Mouse (Mus musculus): ENCODE data around the gene Sult6b2. TPM values are rescaled to one million over a fixed set of nuclear protein-coding genes. Genes with fewer than 3 reads are reported as not detected.

Sult6b2 gene
- polyA plus RNA-seq, 1 experiment from 2014 or later, result 0.14 TPM

- peaks cover 4% of the 10 kb centered on the region; the same call in 1 of the 2 replicates for H3K9me3 ChIP-seq (replicated peaks; ENCODE audit: control insufficient read depth, low read length)
Measured at GRCm38 (mm10) chr6:142741763-142742162, 62.5 kb downstream of the Sult6b2 start.

GRCm38 (mm10) chr6:142738637-142739036 lies 65.7 kb downstream of the Sult6b2 start:
- Histone ChIP-seq H3K27me3 (ENCODE audit: control insufficient read depth, insufficient read depth, low read depth, low read length) (no peaks in the 10 kb centered on the region), H3K4me3 (ENCODE audit: low read depth, low read length) (no peak overlapping the region), H3K36me3 (ENCODE audit: control insufficient read depth, insufficient read depth) (no peaks in the 10 kb centered on the region), H3K27ac (ENCODE audit: low read length) (peak overlapping the region; percentile 27; the same call in 1 of the 2 replicates), H3K4me1 (ENCODE audit: control insufficient read depth, low read depth, low read length) (no peaks in the 10 kb centered on the region), H3K9me3 (replicated peaks; ENCODE audit: control insufficient read depth, low read length) (no peaks in the 10 kb centered on the region), H3K9ac (ENCODE audit: low read depth, low read length) (no peak overlapping the region), H3K4me2 (ENCODE audit: low read depth, low read length) (no peak overlapping the region)
- WGBS (ENCODE audit: insufficient replicate concordance), result 66% methylated on average over 6 of the region's 6 CpGs
- ATAC-seq (ENCODE audit: low read depth), result peak; percentile 43

More at GRCm38 (mm10) chr6:142741763-142742162, 62.5 kb downstream of the Sult6b2 start:
- Histone ChIP-seq H3K4me1 (ENCODE audit: control insufficient read depth, low read depth, low read length) (no peaks in the 10 kb centered on the region), H3K27me3 (ENCODE audit: control insufficient read depth, insufficient read depth, low read depth, low read length) (no peaks in the 10 kb centered on the region), H3K27ac (ENCODE audit: low read length) (no peak overlapping the region), H3K4me3 (ENCODE audit: low read depth, low read length) (no peak overlapping the region), H3K36me3 (ENCODE audit: control insufficient read depth, insufficient read depth) (no peaks in the 10 kb centered on the region), H3K9ac (ENCODE audit: low read depth, low read length) (no peak overlapping the region), H3K4me2 (ENCODE audit: low read depth, low read length) (no peak overlapping the region)
- ATAC-seq (ENCODE audit: low read depth), result no peak
- WGBS (ENCODE audit: insufficient replicate concordance), result 75% methylated on average over 6 of the region's 6 CpGs

- no peak overlapping the region for H3K4me2 ChIP-seq (ENCODE audit: low read depth, low read length)
Measured at GRCm38 (mm10) chr6:142738225-142738624, 66.1 kb downstream of the Sult6b2 start.

GRCm38 (mm10) chr6:142735302-142736005 lies 68.8 kb downstream of the Sult6b2 start:
- no peak overlapping the region for H3K27ac ChIP-seq (ENCODE audit: low read length)
- H3K9ac ChIP-seq (ENCODE audit: low read depth, low read length), result no peak overlapping the region
- ATAC-seq (ENCODE audit: low read depth), result no peak; the same call in 1 of the 2 replicates
- H3K9me3 ChIP-seq (replicated peaks; ENCODE audit: control insufficient read depth, low read length), result no peaks in the 10 kb centered on the region
- no peaks in the 10 kb centered on the region for H3K27me3 ChIP-seq (ENCODE audit: control insufficient read depth, insufficient read depth, low read depth, low read length)
- H3K36me3 ChIP-seq (ENCODE audit: control insufficient read depth, insufficient read depth), result no peaks in the 10 kb centered on the region
- no peaks in the 10 kb centered on the region for H3K4me1 ChIP-seq (ENCODE audit: control insufficient read depth, low read depth, low read length)
- no peak overlapping the region for H3K4me2 ChIP-seq (ENCODE audit: low read depth, low read length)
- no peak overlapping the region for H3K4me3 ChIP-seq (ENCODE audit: low read depth, low read length)
- 44% methylated on average over 8 of the region's 8 CpGs for WGBS (ENCODE audit: insufficient replicate concordance)

More at GRCm38 (mm10) chr6:142738225-142738624, 66.1 kb downstream of the Sult6b2 start:
- ATAC-seq (ENCODE audit: low read depth), result peak; percentile 66
- Histone ChIP-seq H3K9ac (ENCODE audit: low read depth, low read length) (no peak overlapping the region), H3K36me3 (ENCODE audit: control insufficient read depth, insufficient read depth) (no peaks in the 10 kb centered on the region), H3K9me3 (replicated peaks; ENCODE audit: control insufficient read depth, low read length) (no peaks in the 10 kb centered on the region), H3K27me3 (ENCODE audit: control insufficient read depth, insufficient read depth, low read depth, low read length) (no peaks in the 10 kb centered on the region), H3K4me1 (ENCODE audit: control insufficient read depth, low read depth, low read length) (no peaks in the 10 kb centered on the region), H3K27ac (ENCODE audit: low read length) (peak overlapping the region; percentile 71), H3K4me3 (ENCODE audit: low read depth, low read length) (no peak overlapping the region)
- WGBS (ENCODE audit: insufficient replicate concordance), result 55% methylated on average over 2 of the region's 2 CpGs

Other genes with a start within 250 kb of the Sult6b2 start
- gene Kcnj8, start 232.9 kb downstream of the Sult6b2 start, polyA plus RNA-seq (2015; fragmentation: Nextera tagmentation; extraction: Ambion mirVana), result 2.0 and 2.1 TPM in 2 replicates
- 1.5 and 2.1 TPM in 2 replicates for gene Abcc9, start 102.2 kb downstream of the Sult6b2 start, polyA plus RNA-seq (2015; fragmentation: Nextera tagmentation; extraction: Ambion mirVana)
- 156 and 159 TPM in 2 replicates for gene Cmas, start 47.8 kb downstream of the Sult6b2 start, polyA plus RNA-seq (2015; fragmentation: Nextera tagmentation; extraction: Ambion mirVana)
- 0.05 and 0.21 TPM in 2 replicates for gene St8sia1, start 159.9 kb upstream of the Sult6b2 start, polyA plus RNA-seq (2015; fragmentation: Nextera tagmentation; extraction: Ambion mirVana)

Measured in liver, embryonic 16.5 days (tissue).